Mouse (Mus musculus) heart, embryonic 16.5 days (tissue): Measurements from ENCODE around the gene Mtcl1. TPM values are rescaled to one million over a fixed set of nuclear protein-coding genes. Genes with fewer than 3 reads are reported as not detected.

Experiments used
- ATAC-seq: fragments of 200-750 bp; cut with Nextera tagmentation; replicated peaks from 2 replicates; pipeline ENCODE4 v1.8.0; 2017; ENCODE audit warnings: moderate number of reproducible peaks; ENCODE audit not compliant: insufficient read depth, low FRiP score; ENCODE audit errors: extremely low read depth
- H3K27ac ChIP-seq: fragments of 300-500 bp; sonication (generic); 2 replicates; pipeline ENCODE4 v1.5.1; 2014; ENCODE audit warnings: mild to moderate bottlenecking, low read length, control low read depth, moderate library complexity
- H3K27me3 ChIP-seq: fragments of 300-500 bp; sonication (generic); 2 replicates; pipeline ENCODE4 v1.6.1; 2014; ENCODE audit warnings: low read length, mixed read lengths; ENCODE audit not compliant: control insufficient read depth, insufficient read depth
- H3K36me3 ChIP-seq: fragments of 300-500 bp; sonication (generic); 2 replicates; pipeline ENCODE4 v1.6.1; 2014; ENCODE audit not compliant: control insufficient read depth, insufficient read depth
- H3K4me1 ChIP-seq: fragments of 300-500 bp; sonication (generic); 2 replicates; pipeline ENCODE4 v1.6.1; 2014; ENCODE audit warnings: low read length, mixed read lengths; ENCODE audit not compliant: control insufficient read depth, insufficient read depth
- H3K4me2 ChIP-seq: fragments of 300-500 bp; sonication (generic); 2 replicates; pipeline ENCODE4 v1.6.1; 2014; ENCODE audit warnings: low read depth, mild to moderate bottlenecking, control low read depth, low read length
- H3K4me3 ChIP-seq: fragments of 300-500 bp; sonication (generic); 2 replicates; pipeline ENCODE4 v1.5.1; 2014; ENCODE audit warnings: mild to moderate bottlenecking, control low read depth, low read length
- H3K9ac ChIP-seq: fragments of 300-500 bp; sonication (generic); 2 replicates; pipeline ENCODE4 v1.6.1; 2014; ENCODE audit warnings: low read length, control low read depth
- H3K9me3 ChIP-seq: fragments of 300-500 bp; sonication (generic); replicated peaks from 2 replicates; pipeline ENCODE4 v1.6.1; 2016; ENCODE audit warnings: low read length; ENCODE audit not compliant: control insufficient read depth
- WGBS: fragments of 180-500 bp; shearing (Covaris S2); extraction: QIAGEN DNeasy Blood & Tissue Kit; methylation state at CpG from one replicate; pipeline ENCODE4 v1.1.7; 2014; 5-methylcytosine and 5-hydroxymethylcytosine counted together
- polyA plus RNA-seq: library from polyadenylated mRNA; unstranded; fragments of >200 nt; fragmentation: Nextera tagmentation; extraction: Ambion mirVana; gene quantifications from 2 replicates; pipeline ENCODE4 v1.2.1, GENCODE M21; 2015

Gene Mtcl1
- polyA plus RNA-seq, 1 experiment from 2014 or later: 1.9 TPM

GRCm38 (mm10) chr17:66405601-66406000, 43.9 kb downstream of the Mtcl1 start:
- Histone ChIP-seq H3K9ac (no peak overlapping the region), H3K27me3 (no peaks in the 10 kb centered on the region), H3K27ac (peak overlapping the region; percentile 71; the same call in 1 of the 2 replicates), H3K4me2 (peak overlapping the region; percentile 50), H3K4me1 (peaks cover 23% of the 10 kb centered on the region), H3K9me3 (no peaks in the 10 kb centered on the region), H3K36me3 (no peaks in the 10 kb centered on the region), H3K4me3 (no peak overlapping the region)
- 34% methylated on average over 7 of the region's 7 CpGs for WGBS
- ATAC-seq: no peak

DNA sequence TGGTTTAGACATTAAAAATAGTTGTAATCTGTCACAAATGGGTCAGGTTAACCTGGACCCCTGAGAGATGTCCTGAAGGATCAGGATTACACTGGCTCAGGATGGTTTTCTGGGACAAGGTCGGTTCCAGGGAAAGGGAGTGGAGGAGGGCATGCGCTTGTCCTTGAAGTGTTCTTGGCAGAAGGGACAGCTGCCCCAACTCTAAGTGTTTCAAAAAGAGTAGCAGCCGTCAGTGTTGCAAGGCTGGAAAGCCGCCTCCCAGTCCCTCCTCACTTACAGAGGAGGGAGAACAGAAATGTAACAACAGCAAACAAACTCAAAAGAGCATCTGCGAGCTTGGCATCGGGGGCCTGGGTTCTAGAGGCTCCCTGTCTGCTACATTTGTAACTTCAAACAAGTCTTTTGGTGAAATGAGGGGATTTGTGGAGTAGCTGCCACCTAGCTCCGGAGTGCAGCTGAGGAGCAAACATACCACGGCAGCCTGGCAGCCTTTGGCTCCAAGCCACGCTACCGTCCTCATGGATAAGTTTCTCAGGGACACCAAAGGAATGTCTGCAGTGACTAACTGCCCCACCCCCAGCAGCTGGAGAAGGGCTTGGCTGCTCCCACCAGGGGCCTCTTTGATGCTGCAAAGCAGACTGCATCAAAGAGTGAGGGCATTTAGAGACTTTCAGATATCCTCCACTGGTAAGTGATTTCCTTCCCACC, 44.5 kb downstream of the Mtcl1 start:
- Histone ChIP-seq H3K36me3 (no peaks in the 10 kb centered on the region), H3K27me3 (no peaks in the 10 kb centered on the region), H3K4me3 (peak overlapping the region; percentile 11; the same call in 1 of the 2 replicates), H3K4me2 (peak overlapping the region; percentile 50), H3K9me3 (no peaks in the 10 kb centered on the region), H3K4me1 (peaks cover 23% of the 10 kb centered on the region), H3K9ac (no peak overlapping the region), H3K27ac (peak overlapping the region; percentile 71)
- peak; percentile 52 for ATAC-seq
- 12% methylated on average over 10 of the region's 10 CpGs for WGBS

GRCm38 (mm10) chr17:66402791-66403470, 46.6 kb downstream of the Mtcl1 start:
- no peak for ATAC-seq
- Histone ChIP-seq H3K36me3 (no peaks in the 10 kb centered on the region), H3K4me2 (no peak overlapping the region)

DNA sequence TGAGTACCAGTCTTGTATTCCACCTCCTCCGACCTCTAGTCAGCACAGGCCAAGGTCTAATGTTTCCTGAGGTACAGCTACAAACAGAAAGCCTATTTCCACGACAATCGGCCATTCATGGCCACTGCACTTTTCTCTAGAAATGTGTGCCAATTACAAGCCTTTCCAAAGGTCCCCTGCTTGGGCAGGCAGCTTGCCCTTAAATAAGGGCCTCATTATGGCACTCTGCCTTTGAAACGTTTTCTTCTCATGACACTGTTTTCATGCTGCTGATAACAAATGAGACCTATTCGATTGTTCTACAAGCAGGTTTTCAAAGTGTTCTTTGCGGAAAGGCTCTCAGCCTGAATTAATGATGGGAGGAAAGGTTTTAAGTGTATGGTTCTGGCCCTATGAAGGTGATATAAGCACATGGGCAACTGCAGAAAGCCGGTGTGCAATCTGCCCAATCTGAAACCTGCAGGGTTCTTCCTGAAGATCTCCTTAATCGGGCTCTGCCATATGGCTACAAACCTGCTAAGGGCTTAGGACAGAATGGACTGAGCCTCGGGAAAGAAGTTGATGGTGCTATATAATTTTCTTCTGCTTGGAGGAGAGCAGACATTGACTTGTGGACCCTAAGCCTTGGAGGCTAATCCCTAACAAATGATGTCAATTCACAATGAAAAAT, 47.8 kb downstream of the Mtcl1 start:
- no peak for ATAC-seq
- H3K27ac ChIP-seq: no peak overlapping the region
- WGBS: 58% methylated on average over 9 of the region's 9 CpGs

More at GRCm38 (mm10) chr17:66402791-66403470, 46.6 kb downstream of the Mtcl1 start:
- Histone ChIP-seq H3K4me3 (no peak overlapping the region), H3K9me3 (no peaks in the 10 kb centered on the region), H3K27me3 (no peaks in the 10 kb centered on the region), H3K9ac (no peak overlapping the region), H3K4me1 (peaks cover 23% of the 10 kb centered on the region), H3K27ac (no peak overlapping the region)
- 12% methylated on average over 6 of the region's 6 CpGs for WGBS

GRCm38 (mm10) chr17:66399780-66400179, 49.8 kb downstream of the Mtcl1 start:
- H3K4me2 ChIP-seq: no peak overlapping the region
- H3K4me3 ChIP-seq: no peak overlapping the region
- peaks cover 4% of the 10 kb centered on the region; the same call in 1 of the 2 replicates for H3K9me3 ChIP-seq
- no peak overlapping the region for H3K27ac ChIP-seq
- ATAC-seq: no peak
- H3K27me3 ChIP-seq: no peaks in the 10 kb centered on the region
- WGBS: 86% methylated on average over 4 of the region's 4 CpGs
- H3K9ac ChIP-seq: no peak overlapping the region
- H3K4me1 ChIP-seq: peaks cover 10% of the 10 kb centered on the region
- no peaks in the 10 kb centered on the region for H3K36me3 ChIP-seq

More for the DNA sequence above, 47.8 kb downstream of the Mtcl1 start:
- no peaks in the 10 kb centered on the region for H3K9me3 ChIP-seq
- H3K36me3 ChIP-seq: no peaks in the 10 kb centered on the region
- H3K27me3 ChIP-seq: no peaks in the 10 kb centered on the region
- peaks cover 23% of the 10 kb centered on the region for H3K4me1 ChIP-seq
- H3K9ac ChIP-seq: no peak overlapping the region
- H3K4me3 ChIP-seq: no peak overlapping the region
- H3K4me2 ChIP-seq: no peak overlapping the region

GRCm38 (mm10) chr17:66394571-66394970, 55.0 kb downstream of the Mtcl1 start:
- ATAC-seq: no peak
- Histone ChIP-seq H3K9ac (no peak overlapping the region), H3K27ac (no peak overlapping the region), H3K4me2 (no peak overlapping the region), H3K9me3 (peaks cover 4% of the 10 kb centered on the region; the same call in 1 of the 2 replicates), H3K4me3 (no peak overlapping the region), H3K36me3 (no peaks in the 10 kb centered on the region), H3K4me1 (no peaks in the 10 kb centered on the region), H3K27me3 (no peaks in the 10 kb centered on the region)
- WGBS: 47% methylated on average over 9 of the region's 9 CpGs

DNA sequence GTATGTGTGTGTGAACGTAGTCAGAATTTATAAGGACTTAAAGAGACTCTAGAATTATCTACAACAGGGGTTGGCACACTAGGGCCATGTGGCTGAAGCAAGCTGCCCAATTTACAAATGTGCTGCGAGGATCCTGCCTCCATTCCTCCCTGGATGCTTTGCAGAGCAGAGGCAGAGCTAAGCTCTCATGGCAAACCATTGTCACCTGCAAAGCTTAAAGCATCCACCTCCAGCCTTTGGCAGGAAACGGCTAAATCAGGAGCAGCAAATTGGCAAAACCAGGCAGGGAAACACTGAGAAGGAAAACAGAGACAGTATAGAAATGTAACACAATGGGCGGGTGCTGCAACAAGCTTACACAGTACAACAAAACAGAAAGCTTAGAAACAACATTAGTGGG, 61.2 kb downstream of the Mtcl1 start:
- no peaks in the 10 kb centered on the region for H3K4me1 ChIP-seq
- 86% methylated on average over 4 of the region's 4 CpGs for WGBS
- H3K36me3 ChIP-seq: no peaks in the 10 kb centered on the region
- no peaks in the 10 kb centered on the region for H3K9me3 ChIP-seq
- no peak overlapping the region for H3K4me2 ChIP-seq
- ATAC-seq: no peak
- H3K4me3 ChIP-seq: no peak overlapping the region
- H3K9ac ChIP-seq: no peak overlapping the region
- H3K27ac ChIP-seq: no peak overlapping the region
- H3K27me3 ChIP-seq: no peaks in the 10 kb centered on the region

DNA sequence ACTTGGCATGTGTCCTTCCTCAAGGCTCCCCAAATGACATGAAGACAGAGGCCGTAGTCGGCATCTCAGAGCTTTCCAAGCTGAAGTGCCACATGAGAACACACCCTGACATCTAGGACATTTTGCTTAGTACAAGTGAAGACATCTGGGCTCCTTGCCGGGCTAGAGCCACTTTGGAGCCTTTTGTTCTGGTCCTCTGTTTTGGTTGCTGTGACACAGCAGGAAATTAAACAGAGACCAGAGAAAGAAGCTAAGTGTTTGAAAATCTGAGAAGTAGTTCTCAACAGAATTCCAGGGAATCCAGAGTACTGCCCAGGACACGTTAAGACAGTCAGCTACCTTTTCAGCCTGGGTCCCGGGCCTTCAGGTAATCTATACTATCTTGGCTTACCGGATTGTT, 68.2 kb downstream of the Mtcl1 start:
- no peaks in the 10 kb centered on the region for H3K4me1 ChIP-seq
- H3K4me2 ChIP-seq: no peak overlapping the region
- H3K9me3 ChIP-seq: no peaks in the 10 kb centered on the region
- H3K36me3 ChIP-seq: no peaks in the 10 kb centered on the region
- WGBS: 71% methylated on average over 6 of the region's 6 CpGs
- H3K9ac ChIP-seq: no peak overlapping the region
- no peak overlapping the region for H3K4me3 ChIP-seq
- H3K27me3 ChIP-seq: no peaks in the 10 kb centered on the region
- no peak overlapping the region for H3K27ac ChIP-seq
- ATAC-seq: no peak
